Mouse (Mus musculus): ENCODE data around the gene Hs2st1.

GRCm38 (mm10) chr3:144602819-144603218 is 32.8 kb upstream of the Hs2st1 start:
- TF ChIP-seq GATA1 (IDR thresholded peaks at IDR 0.05; ENCODE audit: borderline replicate concordance, low read length) (no peak), FLI1 (IDR thresholded peaks at IDR 0.05; ENCODE audit: low read length) (no peak)
